Mouse (Mus musculus) heart, embryonic 10.5 days (tissue): ENCODE results near the gene Pbx1. TPM values are rescaled to one million over a fixed set of nuclear protein-coding genes. Genes with fewer than 3 reads are reported as not detected.

ENCODE experiments used
- DNase-seq: peaks from one replicate; pipeline ENCODE4 v3.0.0-alpha.2; 2017; ENCODE audit warnings: low spot score
- H3K27ac ChIP-seq: fragments of 300-500 bp; sonication (generic); 2 replicates; pipeline ENCODE4 v1.5.1; 2016; ENCODE audit warnings: mild to moderate bottlenecking
- H3K27me3 ChIP-seq: fragments of 300-500 bp; sonication (generic); 2 replicates; pipeline ENCODE4 v1.6.1; 2016; ENCODE audit warnings: mild to moderate bottlenecking; ENCODE audit not compliant: poor library complexity, insufficient read depth, severe bottlenecking
- H3K36me3 ChIP-seq: fragments of 300-500 bp; sonication (generic); 2 replicates; pipeline ENCODE4 v1.6.1; 2016; ENCODE audit warnings: mild to moderate bottlenecking, moderate library complexity
- H3K4me1 ChIP-seq: fragments of 300-500 bp; sonication (generic); 2 replicates; pipeline ENCODE4 v1.6.1; 2016; ENCODE audit warnings: mild to moderate bottlenecking
- H3K4me3 ChIP-seq: fragments of 300-500 bp; sonication (generic); 2 replicates; pipeline ENCODE4 v1.5.1; 2016; ENCODE audit warnings: mild to moderate bottlenecking, moderate library complexity
- H3K9me3 ChIP-seq: fragments of 300-500 bp; sonication (generic); 2 replicates; pipeline ENCODE4 v1.6.1; 2016; ENCODE audit warnings: mild to moderate bottlenecking, moderate library complexity
- WGBS: fragments of 180-500 bp; shearing (Covaris S2); methylation state at CpG from one replicate; pipeline ENCODE4 v1.1.7; 2016; 5-methylcytosine and 5-hydroxymethylcytosine counted together
- polyA plus RNA-seq: library from polyadenylated mRNA; unstranded; fragments of >200 nt; fragmentation: Nextera tagmentation; extraction: Ambion mirVana; gene quantifications from 2 replicates; pipeline ENCODE4 v1.2.1, GENCODE M21; 2016

Gene Pbx1
- polyA plus RNA-seq, 1 experiment from 2014 or later: 29.5 TPM

DNA sequence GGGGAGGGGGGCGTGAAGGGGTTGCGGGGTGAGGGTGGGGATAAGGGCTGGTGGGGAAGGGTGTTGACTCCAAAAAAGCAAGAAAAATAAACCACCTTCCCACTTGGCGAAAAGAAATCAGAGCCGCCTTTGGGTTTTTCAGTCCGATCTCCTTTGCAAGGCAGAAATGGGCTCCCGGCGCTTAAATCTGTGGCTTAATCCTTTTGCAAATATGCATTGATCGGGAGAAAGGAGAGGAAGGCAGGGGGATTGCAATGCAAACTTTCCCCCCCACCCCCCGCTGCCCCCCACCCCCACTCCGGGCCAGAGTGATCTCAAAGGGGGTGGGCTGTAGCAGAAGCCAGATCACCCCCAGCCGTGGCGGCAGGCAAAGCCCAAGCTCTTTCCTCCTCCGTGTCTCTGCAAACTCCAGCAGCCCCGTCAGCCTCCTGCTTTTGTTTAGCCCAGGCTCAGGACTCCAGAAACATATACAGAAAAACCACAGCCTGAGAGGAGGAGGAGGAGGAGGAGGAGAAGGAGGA, 299 bp downstream of the Pbx1 start:
- peak overlapping the region; percentile 88 for H3K4me3 ChIP-seq
- no peak for DNase-seq

DNA sequence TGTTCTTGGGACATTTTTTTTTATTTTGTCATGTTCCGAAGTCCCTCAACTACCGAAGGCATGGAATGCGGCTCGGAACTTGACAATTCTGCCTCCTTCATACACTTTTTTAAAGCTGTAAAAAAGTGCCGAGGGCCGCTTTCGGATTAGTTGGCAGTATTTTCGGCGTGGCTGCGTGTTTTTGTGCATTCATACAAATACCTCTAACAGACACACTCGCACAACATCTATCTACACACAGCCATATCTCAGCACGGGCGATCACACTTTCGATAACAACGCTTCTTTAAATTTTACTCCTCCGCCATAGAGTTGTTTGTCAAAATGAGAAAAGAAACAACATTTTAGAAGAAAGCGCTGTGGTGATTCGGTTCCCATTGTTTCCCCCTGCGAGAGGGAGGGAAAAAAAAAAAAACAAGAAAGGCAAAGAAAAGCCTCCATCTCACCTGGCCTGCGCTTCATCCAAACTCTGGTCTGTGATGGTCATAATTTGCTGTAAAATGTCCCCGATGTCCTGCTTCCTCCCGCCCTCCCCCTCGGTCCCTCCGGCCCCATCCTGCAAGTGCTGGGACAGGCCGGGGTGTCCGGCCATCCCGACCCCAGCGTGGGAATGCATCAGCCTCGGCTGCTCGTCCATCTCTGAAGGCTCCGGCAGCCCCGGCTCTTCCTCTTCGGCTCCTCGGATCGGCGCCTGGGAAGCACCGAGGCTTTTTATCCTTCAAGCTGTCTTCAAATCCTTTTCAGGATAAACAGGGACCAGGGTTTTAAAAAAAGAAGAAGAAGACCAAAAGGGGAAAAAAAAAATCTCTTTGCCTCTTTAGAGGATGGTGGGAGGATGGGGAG, 981 bp downstream of the Pbx1 start:
- H3K36me3 ChIP-seq: no peaks in the 10 kb centered on the region
- DNase-seq: no peak

More for the DNA sequence above, 299 bp downstream of the Pbx1 start:
- Histone ChIP-seq H3K4me1 (peaks cover 18% of the 10 kb centered on the region), H3K27ac (peak overlapping the region; percentile 98), H3K9me3 (no peaks in the 10 kb centered on the region), H3K27me3 (no peaks in the 10 kb centered on the region), H3K36me3 (no peaks in the 10 kb centered on the region)
- 0% methylated on average over 14 of the region's 14 CpGs for WGBS

DNA sequence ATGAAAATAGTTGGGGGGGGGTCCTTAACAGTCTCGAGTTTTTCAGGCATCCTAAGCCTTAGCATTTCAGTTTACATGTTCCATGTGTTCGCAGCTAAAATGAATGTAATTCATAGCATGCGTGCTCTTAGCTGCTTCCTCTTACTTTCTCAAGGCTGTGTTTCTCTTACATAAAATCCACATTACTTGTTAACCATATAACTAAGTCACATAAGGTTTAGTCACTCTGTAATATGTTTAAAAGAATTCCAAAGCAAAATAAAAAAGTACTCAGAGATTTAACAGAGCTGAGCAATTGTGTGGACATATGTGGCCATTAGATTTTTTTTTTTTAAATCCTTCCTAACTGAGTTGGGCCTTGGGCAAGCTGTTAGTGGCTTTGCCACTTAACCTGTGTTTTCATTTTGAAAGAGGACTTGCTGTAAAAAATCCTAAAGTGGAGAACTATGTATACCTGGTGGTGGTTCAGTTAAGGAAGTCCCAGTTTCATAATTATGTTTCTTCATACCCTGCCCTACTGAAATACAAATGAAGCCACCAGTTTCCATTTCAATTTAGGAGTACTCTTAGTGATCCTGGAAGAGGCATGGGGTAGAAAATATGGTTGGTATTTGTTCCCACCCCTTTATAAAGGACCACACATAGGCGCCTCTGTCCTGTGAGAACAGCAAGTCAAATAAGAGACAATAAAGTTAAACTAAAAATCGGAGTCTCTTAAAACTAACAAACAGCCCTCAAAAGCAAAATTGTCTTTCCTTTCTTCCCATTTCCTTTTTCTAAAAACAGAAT, 2.0 kb downstream of the Pbx1 start:
- no peak for DNase-seq
- 8% methylated on average over 5 of the region's 5 CpGs for WGBS
- H3K9me3 ChIP-seq: no peaks in the 10 kb centered on the region

More for the DNA sequence above, 981 bp downstream of the Pbx1 start:
- H3K27ac ChIP-seq: peak overlapping the region; percentile 98
- no peaks in the 10 kb centered on the region for H3K9me3 ChIP-seq
- no peaks in the 10 kb centered on the region for H3K27me3 ChIP-seq
- under 1% methylated on average over 37 of the region's 37 CpGs for WGBS
- H3K4me3 ChIP-seq: peak overlapping the region; percentile 88
- H3K4me1 ChIP-seq: peaks cover 25% of the 10 kb centered on the region

DNA sequence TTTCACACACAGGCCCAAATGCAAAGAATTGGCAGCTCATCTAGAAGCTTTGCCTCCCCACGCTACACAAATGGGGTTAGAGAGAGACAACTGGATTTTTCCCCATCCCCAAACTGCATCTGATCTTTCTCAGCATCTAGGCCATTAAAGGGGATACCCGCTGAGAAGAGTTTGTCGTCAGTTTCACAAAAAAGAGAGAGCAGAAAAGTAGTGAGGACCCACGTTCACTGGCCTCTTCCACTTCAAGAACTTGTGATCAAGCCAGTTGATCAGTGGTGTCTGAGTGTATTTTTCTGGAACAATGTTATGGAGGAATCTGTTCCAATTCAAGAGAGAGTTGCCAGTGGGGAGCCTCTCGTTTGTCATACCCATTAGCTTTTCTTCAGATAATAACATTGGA, 2.7 kb downstream of the Pbx1 start:
- H3K9me3 ChIP-seq: no peaks in the 10 kb centered on the region
- H3K36me3 ChIP-seq: no peaks in the 10 kb centered on the region
- no peak for DNase-seq
- WGBS: 2% methylated on average over 5 of the region's 5 CpGs
- H3K4me1 ChIP-seq: peaks cover 41% of the 10 kb centered on the region
- H3K27me3 ChIP-seq: no peaks in the 10 kb centered on the region
- peak overlapping the region; percentile 98 for H3K27ac ChIP-seq
- peak overlapping the region; percentile 88 for H3K4me3 ChIP-seq

More for the DNA sequence above, 2.0 kb downstream of the Pbx1 start:
- H3K27ac ChIP-seq: peak overlapping the region; percentile 98
- H3K4me1 ChIP-seq: peaks cover 36% of the 10 kb centered on the region
- no peaks in the 10 kb centered on the region for H3K27me3 ChIP-seq
- H3K36me3 ChIP-seq: no peaks in the 10 kb centered on the region
- H3K4me3 ChIP-seq: peak overlapping the region; percentile 88

DNA sequence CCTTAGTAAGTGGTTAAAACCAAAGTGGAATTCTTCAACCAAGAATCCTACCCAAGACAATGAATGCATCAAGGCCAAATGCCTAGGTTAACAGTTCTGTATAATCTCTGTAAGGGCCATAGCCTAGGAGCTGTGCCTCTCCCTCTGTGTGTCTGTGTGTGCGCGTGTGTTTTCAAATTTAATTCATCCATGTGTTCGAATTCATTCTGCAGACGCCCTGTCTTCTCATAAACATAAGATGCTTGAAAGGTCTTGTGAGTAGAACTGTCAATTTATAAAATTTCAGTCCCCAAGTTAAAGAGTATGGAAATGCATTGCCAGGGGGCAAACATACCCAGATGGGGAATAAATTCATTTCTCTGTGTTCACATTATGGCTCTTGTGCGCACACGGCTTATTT, 3.8 kb downstream of the Pbx1 start:
- Histone ChIP-seq H3K27ac (peak overlapping the region; percentile 53), H3K4me1 (peaks cover 51% of the 10 kb centered on the region), H3K27me3 (no peaks in the 10 kb centered on the region), H3K4me3 (peak overlapping the region; percentile 88), H3K36me3 (no peaks in the 10 kb centered on the region), H3K9me3 (no peaks in the 10 kb centered on the region)
- 48% methylated on average over 6 of the region's 6 CpGs for WGBS
- DNase-seq: no peak

DNA sequence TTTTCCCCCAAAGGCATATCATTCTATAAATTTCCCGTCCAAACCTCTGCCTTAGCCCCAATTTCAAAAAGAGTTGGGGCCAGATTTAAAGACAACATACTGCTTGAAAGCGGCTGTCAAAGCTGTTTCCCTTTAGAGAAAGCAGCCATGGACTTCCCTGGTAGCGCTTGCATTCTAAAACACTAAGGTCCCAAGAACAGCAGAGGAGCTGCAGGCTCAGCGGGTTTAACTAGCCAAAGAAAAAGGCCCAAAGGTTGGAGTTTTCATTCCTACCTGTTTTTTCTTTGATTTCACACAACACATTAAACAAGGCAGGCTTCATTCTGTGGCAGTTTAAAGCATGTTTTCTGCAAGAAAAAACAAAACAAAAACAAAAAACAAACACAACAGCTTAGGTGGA, 4.5 kb downstream of the Pbx1 start:
- Histone ChIP-seq H3K4me3 (peak overlapping the region; percentile 88), H3K27ac (peak overlapping the region; percentile 53), H3K4me1 (peaks cover 58% of the 10 kb centered on the region), H3K27me3 (no peaks in the 10 kb centered on the region), H3K9me3 (no peaks in the 10 kb centered on the region), H3K36me3 (peaks cover 1% of the 10 kb centered on the region; the same call in 1 of the 2 replicates)
- WGBS: 14% methylated on average over 4 of the region's 4 CpGs
- DNase-seq: no peak

DNA sequence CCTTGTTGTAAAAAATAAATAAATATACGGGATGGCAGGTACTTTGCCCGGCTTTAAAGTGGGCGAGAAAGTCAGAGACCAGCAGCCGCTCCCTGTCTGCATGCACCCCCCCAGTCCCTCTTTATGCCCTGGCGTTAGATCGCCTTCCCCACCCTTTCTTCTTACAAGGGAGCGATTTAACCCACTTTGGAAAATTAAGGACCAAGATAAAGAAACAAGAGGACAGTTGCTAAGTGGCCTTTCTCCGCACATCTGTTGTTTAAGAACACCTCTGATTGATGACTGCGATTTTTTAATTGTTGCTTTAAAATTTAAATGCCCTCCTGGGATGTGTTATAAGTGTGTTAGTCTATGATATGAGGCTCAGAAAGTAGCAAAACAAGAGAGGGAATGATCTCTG, 5.2 kb downstream of the Pbx1 start:
- Histone ChIP-seq H3K36me3 (peaks cover 8% of the 10 kb centered on the region), H3K4me1 (peaks cover 61% of the 10 kb centered on the region), H3K27ac (peak overlapping the region; percentile 53), H3K4me3 (peak overlapping the region; percentile 88), H3K9me3 (no peaks in the 10 kb centered on the region), H3K27me3 (no peaks in the 10 kb centered on the region)
- DNase-seq: no peak
- WGBS: 45% methylated on average over 9 of the region's 9 CpGs

DNA sequence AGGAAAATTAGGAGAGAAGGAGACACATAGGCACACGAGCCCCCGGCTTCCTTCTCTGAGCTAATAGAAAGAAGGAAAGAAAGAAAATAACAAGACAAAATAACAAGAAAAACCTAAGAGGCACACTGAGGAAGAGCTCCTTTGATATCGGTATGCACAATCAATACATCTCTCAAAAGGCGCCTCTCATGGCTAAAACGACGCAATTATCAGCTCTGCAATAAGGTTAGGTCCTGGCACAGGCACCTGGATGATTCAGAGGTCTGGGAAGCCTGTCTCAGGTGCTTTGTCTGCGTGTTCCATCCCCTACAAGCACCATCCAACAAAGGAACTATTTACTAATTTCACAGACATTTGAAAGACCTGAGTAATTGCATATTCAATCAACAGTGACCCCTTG, 5.8 kb downstream of the Pbx1 start:
- Histone ChIP-seq H3K4me3 (peak overlapping the region; percentile 88), H3K27ac (peak overlapping the region; percentile 17; the same call in 1 of the 2 replicates), H3K36me3 (peaks cover 14% of the 10 kb centered on the region), H3K4me1 (peaks cover 61% of the 10 kb centered on the region), H3K9me3 (no peaks in the 10 kb centered on the region), H3K27me3 (no peaks in the 10 kb centered on the region)
- no peak for DNase-seq
- 58% methylated on average over 7 of the region's 7 CpGs for WGBS

DNA sequence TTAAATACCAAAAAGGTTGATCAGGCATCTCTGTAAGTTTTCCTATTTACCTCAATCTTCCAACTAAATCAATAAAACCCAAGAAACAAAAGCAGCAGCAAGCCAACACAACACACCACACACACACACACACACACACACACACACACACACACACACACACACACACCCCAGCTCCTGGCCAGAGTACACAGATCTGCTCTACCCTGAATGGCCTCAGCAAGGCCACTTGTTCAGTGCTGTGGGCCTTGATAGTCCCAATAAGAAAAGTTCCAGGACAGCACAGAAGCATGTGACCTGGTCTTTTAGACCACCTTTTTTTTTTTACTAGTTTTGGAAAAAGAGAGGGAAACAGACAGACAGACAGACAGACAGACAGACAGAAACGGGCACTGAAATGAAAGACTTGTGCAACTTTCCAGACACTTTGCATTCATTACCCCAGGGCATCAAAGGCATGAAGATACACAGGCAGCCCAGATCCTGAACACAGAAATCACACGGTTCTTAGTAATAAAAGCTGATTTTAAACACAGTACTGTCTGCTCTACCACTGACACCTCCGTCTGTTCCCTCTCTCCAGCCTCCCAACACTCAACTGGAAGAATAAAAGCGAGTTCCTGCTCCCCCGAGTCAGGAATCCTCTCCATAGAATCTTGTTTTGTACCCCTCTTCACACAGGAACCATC, 6.9 kb downstream of the Pbx1 start:
- Histone ChIP-seq H3K4me1 (peaks cover 61% of the 10 kb centered on the region), H3K4me3 (no peak overlapping the region)
- 47% methylated on average over 5 of the region's 5 CpGs for WGBS

DNA sequence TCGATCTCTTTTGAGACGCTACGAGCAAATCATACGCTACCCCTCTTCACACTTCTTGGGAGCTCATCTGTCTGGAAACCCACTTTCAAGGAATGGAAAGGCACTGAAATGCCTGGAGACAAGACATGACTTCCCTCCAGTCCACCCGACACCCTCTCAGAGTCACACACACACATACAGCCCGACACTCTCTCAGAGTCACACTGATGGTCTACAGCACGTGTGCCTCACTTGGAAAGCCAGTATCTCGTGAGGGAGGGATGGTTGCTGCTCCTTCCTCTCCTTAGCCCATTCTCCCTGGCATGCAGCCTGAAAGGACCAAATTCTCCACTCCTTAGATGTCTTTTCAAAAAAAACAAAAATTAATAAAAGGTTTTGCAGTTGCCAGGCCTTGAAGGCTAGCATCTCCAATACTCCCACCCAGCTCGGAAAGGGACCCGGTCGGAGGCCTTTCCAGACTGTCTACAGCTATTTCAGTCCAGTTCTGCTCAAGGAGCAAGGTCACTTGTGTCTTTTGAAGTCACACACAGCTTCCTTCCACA, 8.6 kb downstream of the Pbx1 start:
- DNase-seq: no peak
- WGBS: 56% methylated on average over 11 of the region's 11 CpGs
- H3K27ac ChIP-seq: peak overlapping the region; percentile 76

More for the DNA sequence above, 6.9 kb downstream of the Pbx1 start:
- Histone ChIP-seq H3K9me3 (no peaks in the 10 kb centered on the region), H3K27ac (peak overlapping the region; percentile 62), H3K36me3 (peaks cover 24% of the 10 kb centered on the region), H3K27me3 (no peaks in the 10 kb centered on the region)
- no peak for DNase-seq

DNA sequence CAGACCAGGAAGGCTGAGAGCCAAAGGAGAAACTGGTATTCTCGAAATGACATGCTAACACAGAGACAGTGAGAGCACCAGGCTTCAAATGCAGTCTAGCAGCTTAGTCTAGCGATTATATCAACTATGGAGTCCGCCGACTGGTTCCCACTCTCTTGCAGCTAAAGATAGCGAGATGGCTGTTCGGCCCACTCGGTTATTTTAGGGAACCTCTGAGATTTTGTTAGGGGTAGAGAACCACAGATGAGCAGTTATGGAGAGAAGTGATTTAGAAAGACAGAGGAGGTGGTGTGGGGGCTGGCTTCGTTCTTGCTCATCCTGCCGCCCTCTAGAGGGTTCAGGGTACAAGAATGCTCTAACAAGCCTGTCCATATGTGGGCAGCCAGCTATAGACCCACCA, 13.2 kb downstream of the Pbx1 start:
- 55% methylated on average over 9 of the region's 9 CpGs for WGBS
- H3K9me3 ChIP-seq: no peaks in the 10 kb centered on the region
- peak overlapping the region; percentile 2; the same call in 1 of the 2 replicates for H3K27ac ChIP-seq
- H3K4me1 ChIP-seq: peaks cover 69% of the 10 kb centered on the region
- no peak overlapping the region for H3K4me3 ChIP-seq
- DNase-seq: no peak
- H3K36me3 ChIP-seq: peaks cover 43% of the 10 kb centered on the region
- no peaks in the 10 kb centered on the region for H3K27me3 ChIP-seq

More for the DNA sequence above, 8.6 kb downstream of the Pbx1 start:
- Histone ChIP-seq H3K27me3 (no peaks in the 10 kb centered on the region), H3K9me3 (no peaks in the 10 kb centered on the region), H3K4me3 (peak overlapping the region; percentile 22), H3K4me1 (peaks cover 72% of the 10 kb centered on the region), H3K36me3 (peaks cover 36% of the 10 kb centered on the region)

DNA sequence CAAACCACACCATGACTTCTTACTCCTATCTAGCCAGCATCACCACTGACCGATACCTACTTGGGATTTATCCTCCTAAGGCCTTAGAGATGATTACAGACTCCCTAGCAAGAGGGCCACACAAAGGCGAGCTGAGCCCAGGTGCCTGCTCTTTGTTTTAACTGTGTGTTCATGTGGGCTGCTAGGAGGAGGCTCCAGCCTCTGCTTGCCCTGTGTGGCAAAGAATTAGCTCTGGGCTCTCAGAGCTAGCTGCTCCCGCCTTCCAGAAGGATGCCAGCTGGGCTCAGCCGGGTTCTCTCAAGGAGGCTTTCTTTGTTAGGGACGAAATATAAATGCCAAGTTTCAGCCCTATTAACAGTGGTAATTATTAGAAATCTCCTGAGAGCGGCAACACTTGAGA, 14.4 kb downstream of the Pbx1 start:
- peaks cover 58% of the 10 kb centered on the region for H3K4me1 ChIP-seq
- 54% methylated on average over 6 of the region's 6 CpGs for WGBS
- no peak for DNase-seq
- H3K9me3 ChIP-seq: no peaks in the 10 kb centered on the region
- peaks cover 54% of the 10 kb centered on the region for H3K36me3 ChIP-seq
- H3K4me3 ChIP-seq: 0 out of 2 replicates have a peak overlapping the region, but pooled peaks have one; percentile 15
- no peaks in the 10 kb centered on the region for H3K27me3 ChIP-seq
- H3K27ac ChIP-seq: peak overlapping the region; percentile 82
